Mouse (Mus musculus): ENCODE results near the gene Mogat2. TPM values are rescaled to one million over a fixed set of nuclear protein-coding genes. Genes with fewer than 3 reads are reported as not detected.

The Mogat2 gene
- polyA plus RNA-seq, 1 experiment from 2014 or later, result 33.9 TPM

DNA sequence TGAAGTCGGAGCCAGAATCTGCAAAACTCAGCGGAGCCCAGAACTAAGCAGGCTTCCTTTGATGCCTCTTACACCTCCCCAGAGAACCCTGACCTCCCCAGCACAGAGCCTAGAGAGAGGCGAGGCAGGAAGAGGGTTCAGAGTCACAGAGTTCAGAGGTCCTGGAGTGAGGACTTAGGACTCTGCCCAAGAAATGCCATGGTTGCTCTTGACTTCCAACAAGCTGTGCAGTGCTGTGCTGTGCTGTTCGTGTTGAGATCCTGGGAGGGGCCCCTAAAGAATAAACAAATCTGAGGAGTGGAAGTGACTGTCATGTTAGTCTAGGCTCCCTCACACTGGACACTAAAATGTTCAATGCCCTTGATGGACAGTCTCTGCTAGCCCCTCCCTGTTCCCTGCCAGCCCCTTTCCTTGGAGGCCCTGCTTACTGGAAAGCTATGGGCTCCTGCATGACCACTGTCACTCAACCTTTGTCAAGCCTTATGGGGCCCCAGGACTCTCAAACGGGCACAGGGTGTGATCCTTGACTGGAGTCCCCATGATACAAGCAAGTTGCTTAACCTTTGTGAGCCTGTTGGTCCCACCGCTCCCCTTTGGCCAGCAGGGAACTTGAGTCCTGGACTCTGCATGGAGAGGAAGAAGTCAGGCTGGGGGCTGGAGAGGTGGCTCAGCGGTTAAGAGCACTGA, 8.2 kb downstream of the Mogat2 start:
- 0 out of 2 replicates have a peak overlapping the region, but pooled peaks have one; percentile 37 for H3K27ac ChIP-seq
- no peak overlapping the region for H3K9ac ChIP-seq
- peaks cover 23% of the 10 kb centered on the region for H3K4me1 ChIP-seq
- no peaks in the 10 kb centered on the region for H3K27me3 ChIP-seq (replicated peaks)
- no peak overlapping the region for H3K4me3 ChIP-seq
- H3K4me2 ChIP-seq, result no peak overlapping the region
- 0 out of 2 replicates have a peak, but pooled peaks cover 5% of the 10 kb centered on the region for H3K36me3 ChIP-seq
- ATAC-seq, result no peak
- 45% methylated on average over 7 of the region's 7 CpGs for WGBS (ENCODE audit: insufficient replicate concordance)
- H3K9me3 ChIP-seq (replicated peaks), result no peaks in the 10 kb centered on the region

DNA sequence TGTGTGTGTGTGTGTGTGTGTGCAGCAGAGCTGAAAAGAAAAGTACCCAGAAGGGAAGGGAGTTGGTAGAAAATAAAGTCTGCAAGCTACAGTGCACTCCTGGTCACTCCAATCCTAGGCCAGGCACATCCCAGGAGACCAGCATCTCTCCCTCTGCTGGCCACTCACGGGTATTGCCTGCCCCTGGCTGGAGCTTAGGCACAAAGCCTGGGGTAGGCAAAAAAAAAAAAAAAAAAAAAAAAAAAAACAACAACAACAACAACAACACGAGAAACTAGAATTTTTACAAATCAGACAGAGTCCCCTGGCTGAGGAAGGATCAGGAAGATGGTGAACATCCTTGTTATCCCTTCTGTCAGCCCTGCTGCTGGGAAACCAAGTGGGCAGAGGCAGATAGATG, 9.0 kb downstream of the Mogat2 start:
- H3K4me2 ChIP-seq, result no peak overlapping the region
- 6% methylated on average over 2 of the region's 2 CpGs for WGBS (ENCODE audit: insufficient replicate concordance)
- no peak for ATAC-seq
- no peaks in the 10 kb centered on the region for H3K9me3 ChIP-seq (replicated peaks)
- H3K9ac ChIP-seq, result no peak overlapping the region
- no peak overlapping the region for H3K4me3 ChIP-seq
- H3K36me3 ChIP-seq, result 0 out of 2 replicates have a peak, but pooled peaks cover 5% of the 10 kb centered on the region
- H3K4me1 ChIP-seq, result peaks cover 24% of the 10 kb centered on the region
- H3K27ac ChIP-seq, result peak overlapping the region; percentile 26; the same call in 1 of the 2 replicates
- no peaks in the 10 kb centered on the region for H3K27me3 ChIP-seq (replicated peaks)

DNA sequence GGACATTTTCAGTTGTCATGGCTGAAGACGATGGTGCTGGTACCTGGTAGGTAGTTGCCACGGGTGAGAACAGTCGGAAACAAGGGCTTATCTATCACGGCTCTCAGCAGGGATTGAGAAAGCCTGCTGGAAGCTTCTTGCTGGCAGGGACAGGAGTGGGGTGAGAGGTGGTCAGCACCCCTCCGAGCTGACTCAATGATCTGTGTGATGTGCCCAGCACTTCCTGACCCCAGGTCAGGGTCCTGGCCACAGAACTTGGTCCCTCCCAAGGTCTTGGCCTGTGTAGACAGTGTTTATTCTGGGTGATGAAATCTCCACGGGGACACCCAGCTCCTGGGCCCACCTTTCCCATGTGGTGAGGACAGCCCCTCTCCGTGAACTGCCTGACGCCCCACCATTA, 9.6 kb downstream of the Mogat2 start:
- Histone ChIP-seq H3K4me1 (peaks cover 24% of the 10 kb centered on the region), H3K27me3 (replicated peaks) (no peaks in the 10 kb centered on the region), H3K4me3 (no peak overlapping the region), H3K27ac (peak overlapping the region; percentile 26; the same call in 1 of the 2 replicates), H3K9ac (no peak overlapping the region), H3K4me2 (no peak overlapping the region), H3K9me3 (replicated peaks) (no peaks in the 10 kb centered on the region), H3K36me3 (0 out of 2 replicates have a peak, but pooled peaks cover 5% of the 10 kb centered on the region)
- peak; percentile 38 for ATAC-seq
- 56% methylated on average over 8 of the region's 8 CpGs for whole genome bisulfite sequencing (ENCODE audit: insufficient replicate concordance)

DNA sequence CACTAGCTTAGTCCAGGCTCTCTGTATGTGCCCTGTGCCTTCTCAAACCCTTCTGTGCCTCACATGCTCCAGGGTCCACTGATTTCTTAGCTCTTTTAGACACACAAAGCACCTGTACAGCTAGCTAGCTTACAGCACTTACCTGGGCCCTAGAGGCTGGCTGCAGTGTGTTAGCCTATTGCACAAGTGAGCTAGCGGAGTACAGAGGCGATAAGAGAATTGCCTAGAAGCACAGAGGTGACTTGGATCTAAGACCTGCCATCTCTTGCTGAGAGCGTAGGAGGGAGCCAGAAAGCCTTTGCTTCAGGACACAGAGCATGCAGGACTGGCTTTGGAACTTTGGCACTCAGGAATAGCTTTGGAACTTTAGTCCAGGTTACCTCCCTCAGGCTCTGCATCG, 11.2 kb downstream of the Mogat2 start:
- 78% methylated on average over 4 of the region's 4 CpGs for WGBS (ENCODE audit: insufficient replicate concordance)
- Histone ChIP-seq H3K27ac (no peak overlapping the region), H3K27me3 (replicated peaks) (no peaks in the 10 kb centered on the region), H3K4me3 (no peak overlapping the region), H3K9me3 (replicated peaks) (no peaks in the 10 kb centered on the region), H3K4me1 (peaks cover 24% of the 10 kb centered on the region), H3K4me2 (no peak overlapping the region), H3K9ac (no peak overlapping the region), H3K36me3 (0 out of 2 replicates have a peak, but pooled peaks cover 11% of the 10 kb centered on the region)
- no peak for ATAC-seq

DNA sequence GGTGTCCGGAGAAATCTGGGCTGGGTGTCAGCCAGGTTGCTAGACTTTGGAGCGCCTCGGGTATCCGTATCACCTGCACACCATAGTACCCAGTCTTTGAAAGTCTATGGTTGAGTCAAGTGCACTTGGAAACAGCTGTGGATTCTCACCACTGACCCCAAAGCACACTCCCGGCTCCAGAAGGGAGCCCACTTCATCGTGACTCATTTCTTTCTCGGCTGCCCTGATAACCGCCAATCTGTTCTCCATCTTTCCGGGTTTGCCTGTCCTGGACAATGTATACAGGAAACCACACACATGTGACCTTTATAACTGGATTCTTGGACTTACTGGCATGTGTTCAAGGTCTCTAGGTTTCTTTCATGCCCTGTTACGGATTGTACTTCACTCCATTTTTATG, 11.8 kb downstream of the Mogat2 start:
- Histone ChIP-seq H3K27ac (no peak overlapping the region), H3K27me3 (replicated peaks) (no peaks in the 10 kb centered on the region), H3K9me3 (replicated peaks) (no peaks in the 10 kb centered on the region), H3K36me3 (0 out of 2 replicates have a peak, but pooled peaks cover 8% of the 10 kb centered on the region), H3K4me3 (no peak overlapping the region), H3K9ac (no peak overlapping the region), H3K4me1 (peaks cover 24% of the 10 kb centered on the region), H3K4me2 (no peak overlapping the region)
- WGBS (ENCODE audit: insufficient replicate concordance), result 76% methylated on average over 10 of the region's 10 CpGs
- no peak for ATAC-seq

DNA sequence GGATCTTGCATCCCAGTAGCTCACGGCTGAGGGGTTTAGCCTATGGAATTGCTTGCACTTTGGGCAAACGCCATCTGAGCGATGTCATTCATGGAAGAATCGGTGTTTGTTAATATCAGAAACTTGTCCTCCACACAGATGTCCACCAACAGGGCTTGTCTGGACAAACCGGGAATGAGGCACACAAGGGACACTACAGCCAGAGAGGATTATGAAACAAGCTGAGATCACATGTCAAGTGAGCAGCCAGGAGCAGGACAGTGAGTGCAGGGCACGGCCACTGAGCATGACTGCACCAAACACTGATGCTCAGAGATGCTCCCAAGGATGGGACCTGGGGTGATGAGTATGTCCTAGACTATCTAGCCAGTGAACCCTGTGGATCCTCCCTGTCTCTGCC, 13.0 kb downstream of the Mogat2 start:
- peaks cover 24% of the 10 kb centered on the region for H3K4me1 ChIP-seq
- ATAC-seq, result no peak
- WGBS (ENCODE audit: insufficient replicate concordance), result 64% methylated on average over 6 of the region's 6 CpGs
- no peak overlapping the region for H3K27ac ChIP-seq
- 0 out of 2 replicates have a peak, but pooled peaks cover 3% of the 10 kb centered on the region for H3K27me3 ChIP-seq (replicated peaks)
- 0 out of 2 replicates have a peak, but pooled peaks cover 8% of the 10 kb centered on the region for H3K36me3 ChIP-seq
- H3K9me3 ChIP-seq (replicated peaks), result no peaks in the 10 kb centered on the region
- no peak overlapping the region for H3K4me2 ChIP-seq
- no peak overlapping the region for H3K4me3 ChIP-seq
- H3K9ac ChIP-seq, result no peak overlapping the region

DNA sequence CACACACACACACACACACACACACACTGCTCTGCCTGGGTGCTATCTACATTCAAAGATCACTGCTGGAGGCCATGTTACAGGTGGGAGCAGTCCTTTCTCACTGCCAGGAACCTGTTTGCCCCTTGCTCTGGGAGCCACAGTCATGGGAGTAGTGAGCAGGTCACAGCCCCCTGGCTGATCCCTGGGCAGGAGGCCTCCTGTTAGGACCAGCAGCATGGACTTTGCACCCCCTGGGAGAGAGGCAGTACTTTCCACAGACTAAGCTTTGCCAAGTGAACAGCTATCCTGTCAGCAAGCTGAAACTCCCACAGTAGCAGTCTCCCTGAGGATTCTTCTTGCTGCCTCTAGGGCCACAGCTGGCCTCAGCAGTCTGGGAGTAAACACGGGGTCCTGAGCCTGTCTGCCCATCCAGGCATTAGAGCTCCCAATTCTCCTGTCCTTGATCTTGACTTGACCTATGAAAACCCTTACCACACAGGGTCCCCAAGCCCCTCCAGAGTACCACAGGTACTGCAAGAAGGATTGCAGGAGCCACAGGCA, 13.7 kb downstream of the Mogat2 start:
- Histone ChIP-seq H3K9me3 (replicated peaks) (no peaks in the 10 kb centered on the region), H3K4me2 (no peak overlapping the region), H3K4me1 (peaks cover 24% of the 10 kb centered on the region), H3K27me3 (replicated peaks) (0 out of 2 replicates have a peak, but pooled peaks cover 3% of the 10 kb centered on the region), H3K36me3 (0 out of 2 replicates have a peak, but pooled peaks cover 8% of the 10 kb centered on the region), H3K27ac (peak overlapping the region; percentile 23), H3K9ac (no peak overlapping the region), H3K4me3 (no peak overlapping the region)
- ATAC-seq, result peak; percentile 68
- 43% methylated on average over 1 of the region's 1 CpGs for WGBS (ENCODE audit: insufficient replicate concordance)

DNA sequence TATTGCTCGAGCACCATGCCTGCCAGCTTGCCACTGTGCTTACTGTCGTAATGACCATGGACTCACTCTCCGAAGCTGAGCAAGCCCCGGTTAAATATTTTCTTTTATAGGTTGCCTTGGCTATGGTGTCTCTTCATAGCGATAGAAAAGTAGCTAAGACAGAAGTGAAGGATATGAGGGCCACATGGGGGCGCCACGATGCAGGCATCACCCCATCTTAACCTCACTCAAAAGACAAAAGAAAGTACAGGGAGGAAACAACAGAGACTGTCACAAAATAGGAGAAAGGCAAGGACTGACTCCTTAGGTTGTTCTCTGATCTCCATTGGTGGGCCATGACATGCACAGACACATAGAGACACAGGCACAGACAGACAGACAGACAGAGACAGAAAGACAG, 14.2 kb downstream of the Mogat2 start:
- 54% methylated on average over 7 of the region's 7 CpGs for whole genome bisulfite sequencing (ENCODE audit: insufficient replicate concordance)
- H3K27ac ChIP-seq, result peak overlapping the region; percentile 23
- H3K4me3 ChIP-seq, result no peak overlapping the region

DNA sequence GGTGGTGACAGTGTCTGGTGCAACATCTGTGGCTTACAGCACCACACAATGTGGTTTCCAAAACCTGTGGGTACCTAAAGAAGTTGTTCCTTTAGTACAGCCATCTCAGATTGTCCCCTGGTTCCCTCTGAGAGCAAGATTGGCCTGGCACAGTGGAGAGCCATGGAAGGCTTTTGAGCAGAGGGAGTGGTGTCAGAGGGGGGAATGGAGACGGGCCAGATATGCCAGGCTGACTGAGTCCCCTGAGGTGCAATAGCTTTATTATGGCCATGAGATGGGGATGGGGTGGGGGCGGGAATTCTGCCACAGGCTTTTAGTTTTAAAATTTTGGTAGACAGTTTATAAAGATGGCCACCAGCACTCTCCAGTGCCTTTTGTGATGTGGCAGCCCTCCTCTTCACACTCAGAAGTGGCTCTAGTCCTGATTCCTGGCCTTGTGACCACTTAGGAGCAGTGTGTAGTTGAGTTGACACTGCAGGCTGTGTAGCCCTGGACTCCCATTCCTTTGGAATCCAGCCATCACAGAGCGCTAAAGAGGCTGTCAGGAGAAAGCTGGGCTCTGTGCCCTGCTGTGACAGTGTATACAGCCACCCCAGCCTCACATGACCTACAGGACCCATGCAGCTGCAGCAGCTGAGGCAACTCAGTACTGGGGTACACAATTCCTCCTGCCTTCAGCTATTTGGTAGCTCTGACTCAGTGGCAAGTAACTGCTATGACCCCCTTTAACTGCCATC, 20.9 kb downstream of the Mogat2 start:
- WGBS (ENCODE audit: insufficient replicate concordance), result 61% methylated on average over 3 of the region's 3 CpGs
- H3K27me3 ChIP-seq (replicated peaks), result peaks cover 3% of the 10 kb centered on the region
- no peak for ATAC-seq
- no peak overlapping the region for H3K4me3 ChIP-seq
- peaks cover 26% of the 10 kb centered on the region for H3K4me1 ChIP-seq
- peaks cover 10% of the 10 kb centered on the region; the same call in 1 of the 2 replicates for H3K36me3 ChIP-seq
- no peak overlapping the region for H3K9ac ChIP-seq
- H3K4me2 ChIP-seq, result no peak overlapping the region
- H3K9me3 ChIP-seq (replicated peaks), result no peaks in the 10 kb centered on the region
- H3K27ac ChIP-seq, result no peak overlapping the region

More for the DNA sequence above, 14.2 kb downstream of the Mogat2 start:
- H3K4me1 ChIP-seq, result peaks cover 24% of the 10 kb centered on the region
- no peaks in the 10 kb centered on the region for H3K9me3 ChIP-seq (replicated peaks)
- no peak for ATAC-seq
- H3K36me3 ChIP-seq, result peaks cover 13% of the 10 kb centered on the region; the same call in 1 of the 2 replicates
- H3K9ac ChIP-seq, result no peak overlapping the region
- no peak overlapping the region for H3K4me2 ChIP-seq
- H3K27me3 ChIP-seq (replicated peaks), result peaks cover 3% of the 10 kb centered on the region; the same call in 1 of the 2 replicates

DNA sequence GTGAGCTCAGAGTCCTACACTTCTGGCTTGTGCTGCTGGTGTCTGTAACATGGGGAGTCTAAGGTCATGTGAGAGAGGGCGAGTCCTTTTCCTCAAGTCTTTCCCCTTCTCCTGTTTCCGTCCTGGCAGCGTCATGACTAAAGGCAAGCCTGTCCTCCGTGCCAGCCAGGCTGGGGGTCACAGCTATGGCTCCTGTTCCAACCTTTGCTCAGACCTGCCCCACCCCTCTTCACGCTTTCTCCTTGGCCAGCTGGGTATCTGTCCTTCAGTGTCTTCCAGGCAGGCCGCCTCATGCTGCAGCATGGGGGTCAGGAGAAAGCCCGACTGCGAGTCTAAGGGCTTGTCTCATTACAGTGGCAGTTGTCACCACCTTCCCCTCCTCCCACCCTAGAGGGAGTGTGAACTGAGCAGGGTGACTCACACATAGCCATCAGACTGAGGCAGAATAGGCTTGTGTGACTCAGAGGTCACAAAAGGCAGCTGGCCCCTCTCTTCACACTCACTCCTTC, 23.0 kb downstream of the Mogat2 start:
- Histone ChIP-seq H3K36me3 (peaks cover 8% of the 10 kb centered on the region; the same call in 1 of the 2 replicates), H3K4me2 (no peak overlapping the region), H3K4me1 (peaks cover 26% of the 10 kb centered on the region), H3K27me3 (replicated peaks) (peaks cover under 1% of the 10 kb centered on the region), H3K9me3 (replicated peaks) (no peaks in the 10 kb centered on the region), H3K4me3 (no peak overlapping the region), H3K9ac (no peak overlapping the region), H3K27ac (no peak overlapping the region)
- 49% methylated on average over 8 of the region's 8 CpGs for WGBS (ENCODE audit: insufficient replicate concordance)
- ATAC-seq, result no peak

DNA sequence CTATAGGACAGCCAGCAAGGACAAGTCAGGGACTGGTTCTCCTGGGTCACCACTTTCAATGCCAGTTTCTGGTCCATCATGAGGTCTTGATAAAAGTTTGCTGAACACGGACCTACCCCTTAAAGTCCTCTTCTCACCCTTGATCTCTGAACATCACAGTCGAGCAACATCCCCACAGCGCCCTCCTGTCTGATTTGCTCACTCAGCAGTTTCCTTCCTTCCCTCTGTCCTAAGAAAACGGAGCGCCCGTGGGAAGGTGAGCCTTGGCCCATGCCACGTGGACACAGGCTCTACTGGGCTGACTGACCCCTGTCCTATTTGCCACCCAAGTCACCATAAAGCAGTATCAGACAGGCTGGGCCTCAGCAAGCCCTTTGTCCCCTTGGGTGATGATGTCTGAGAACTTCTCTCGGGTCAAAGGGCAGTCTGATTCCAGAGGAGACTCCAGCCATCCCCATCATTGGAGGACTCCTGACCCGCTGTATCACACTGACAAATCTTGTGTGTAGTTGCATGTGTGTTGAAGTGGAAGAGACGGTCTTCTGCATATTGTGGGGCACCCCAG, 23.7 kb downstream of the Mogat2 start:
- 66% methylated on average over 10 of the region's 10 CpGs for WGBS (ENCODE audit: insufficient replicate concordance)
- Histone ChIP-seq H3K4me2 (no peak overlapping the region), H3K9me3 (replicated peaks) (no peaks in the 10 kb centered on the region), H3K27me3 (replicated peaks) (no peaks in the 10 kb centered on the region; the same call in none of the 2 replicates), H3K27ac (no peak overlapping the region), H3K4me3 (no peak overlapping the region), H3K36me3 (peaks cover 7% of the 10 kb centered on the region; the same call in 1 of the 2 replicates), H3K9ac (no peak overlapping the region), H3K4me1 (peaks cover 26% of the 10 kb centered on the region)
- ATAC-seq, result no peak

All from liver, embryonic 12.5 days (tissue).